Mouse (Mus musculus): Measurements from ENCODE around the gene Afap1l2.

- TF ChIP-seq CTCF (IDR thresholded peaks at IDR 0.05; ENCODE audit: low read depth, low read length) (no peak), POLR2A (IDR thresholded peaks at IDR 0.05; ENCODE audit: extremely low read depth, insufficient read depth, low read length) (no peak)
Observed at GRCm38 (mm10) chr19:57012068-57012467, 4.0 kb upstream of the Afap1l2 start.
